Mouse (Mus musculus) CH12.LX (cell line): ENCODE results near the gene Alk. TPM values are rescaled to one million over a fixed set of nuclear protein-coding genes. Genes with fewer than 3 reads are reported as not detected.

Source experiments
- DNase-seq: peaks from one replicate; pipeline ENCODE4 v3.0.0-alpha.2; 2013; ENCODE audit errors: extremely low read depth
- H3K27ac ChIP-seq: 2 replicates; pipeline ENCODE4 v1.5.1; 2012; ENCODE audit warnings: low read depth, mild to moderate bottlenecking, control low read depth, moderate library complexity; ENCODE audit not compliant: insufficient read depth
- H3K27me3 ChIP-seq: replicated peaks from 2 replicates; pipeline ENCODE3; 2012; ENCODE audit warnings: inconsistent platforms
- H3K36me3 ChIP-seq, 2 experiments: replicated peaks in 1 of 2; 2 replicates each; pipeline versions ENCODE3 to v1.6.1; 2012; ENCODE audit warnings: inconsistent platforms in 1 of 2, low read length in 1 of 2, mild to moderate bottlenecking in 1 of 2, mixed read lengths in 1 of 2, moderate library complexity in 1 of 2; ENCODE audit not compliant: control insufficient read depth in 1 of 2, insufficient read depth in 1 of 2
- H3K4me1 ChIP-seq, 2 experiments: 2 replicates each; pipeline ENCODE4 v1.6.1; 2012; ENCODE audit warnings: inconsistent platforms in 1 of 2, moderate library complexity in 1 of 2; ENCODE audit not compliant: insufficient read depth in 2 of 2, control insufficient read depth in 1 of 2
- H3K4me2 ChIP-seq: 2 replicates; pipeline ENCODE4 v1.6.1; 2012; ENCODE audit warnings: low read depth, mild to moderate bottlenecking, control low read depth; ENCODE audit not compliant: poor library complexity, insufficient read depth, severe bottlenecking
- H3K4me3 ChIP-seq, 3 experiments: fragments of 150-350 bp in 1 of 3; sonication (generic) in 1 of 3; replicated peaks in 1 of 3; 2 replicates each; pipeline versions ENCODE3 to v1.5.1; 2011 to 2012; ENCODE audit warnings: low read depth in 2 of 3, low read length in 2 of 3, mild to moderate bottlenecking in 2 of 3, moderate library complexity in 2 of 3, control low read depth in 1 of 3, improper control_type of control experiment in 1 of 3, inconsistent platforms in 1 of 3, mixed read lengths in 1 of 3; ENCODE audit not compliant: poor library complexity in 1 of 3
- H3K79me2 ChIP-seq: replicated peaks from 2 replicates; pipeline ENCODE4 v1.6.1; 2012; ENCODE audit warnings: mild to moderate bottlenecking, moderate library complexity; ENCODE audit not compliant: control insufficient read depth, poor library complexity, insufficient read depth, severe bottlenecking; ENCODE audit errors: extremely low read depth
- H3K9ac ChIP-seq: 2 replicates; pipeline ENCODE4 v1.6.1; 2012; ENCODE audit warnings: low read depth, mild to moderate bottlenecking, control low read depth, moderate library complexity; ENCODE audit not compliant: insufficient read depth
- H3K9me3 ChIP-seq: replicated peaks from 2 replicates; pipeline ENCODE3; 2012; ENCODE audit warnings: low read length, inconsistent platforms, mixed read lengths
- CHD1 ChIP-seq: IDR thresholded peaks from 2 replicates; pipeline ENCODE4 v1.6.1; 2012; ENCODE audit warnings: low read depth, low read length, improper control_type of control experiment, inconsistent platforms
- CHD2 ChIP-seq: IDR thresholded peaks from 2 replicates; pipeline ENCODE4 v1.6.1; 2011; ENCODE audit warnings: low read length, improper control_type of control experiment
- CTCF ChIP-seq, 2 experiments: IDR thresholded peaks in 1 of 2; conservative IDR thresholded peaks in 1 of 2; 2 replicates each; pipeline ENCODE4 v1.5.1; 2011 to 2012; ENCODE audit warnings: low read depth in 2 of 2, low read length in 2 of 2, improper control_type of control experiment in 1 of 2, inconsistent platforms in 1 of 2, mild to moderate bottlenecking in 1 of 2, moderate library complexity in 1 of 2
- HCFC1 ChIP-seq: IDR thresholded peaks from 2 replicates; pipeline ENCODE4 v1.6.1; 2012; ENCODE audit warnings: low read depth, mild to moderate bottlenecking, inconsistent platforms, low read length, improper control_type of control experiment
- IRF4 ChIP-seq: IDR thresholded peaks from 2 replicates; pipeline ENCODE4 v1.6.1; 2014; ENCODE audit warnings: low read depth, mild to moderate bottlenecking, inconsistent platforms, low read length, improper control_type of control experiment
- JUND ChIP-seq: conservative IDR thresholded peaks from 2 replicates; pipeline ENCODE4 v1.6.1; 2011; ENCODE audit warnings: low read depth, low read length, improper control_type of control experiment
- MAFK ChIP-seq: IDR thresholded peaks from 2 replicates; pipeline ENCODE4 v1.6.1; 2011; ENCODE audit warnings: low read length, improper control_type of control experiment; ENCODE audit not compliant: insufficient replicate concordance
- MAZ ChIP-seq: IDR thresholded peaks from 2 replicates; pipeline ENCODE4 v1.6.1; 2012; ENCODE audit warnings: low read depth, mild to moderate bottlenecking, inconsistent platforms, low read length, improper control_type of control experiment, moderate library complexity
- NELFE ChIP-seq: IDR thresholded peaks from 2 replicates; pipeline ENCODE4 v1.6.1; 2011; ENCODE audit warnings: low read depth, low read length, improper control_type of control experiment
- NRF1 ChIP-seq: IDR thresholded peaks from 2 replicates; pipeline ENCODE4 v1.6.1; 2014; ENCODE audit warnings: low read depth, mild to moderate bottlenecking, inconsistent platforms, low read length, improper control_type of control experiment, moderate library complexity
- POLR2AphosphoS2 ChIP-seq: IDR thresholded peaks from 2 replicates; pipeline ENCODE4 v1.6.1; 2011; ENCODE audit warnings: low read depth, low read length, improper control_type of control experiment
- RAD21 ChIP-seq: IDR thresholded peaks from 2 replicates; pipeline ENCODE4 v1.6.1; 2011; ENCODE audit warnings: low read depth, mild to moderate bottlenecking, low read length, improper control_type of control experiment, moderate library complexity
- RCOR1 ChIP-seq: conservative IDR thresholded peaks from 2 replicates; pipeline ENCODE4 v1.6.1; 2012; ENCODE audit warnings: low read depth, mild to moderate bottlenecking, inconsistent platforms, low read length, improper control_type of control experiment
- TBP ChIP-seq: conservative IDR thresholded peaks from 2 replicates; pipeline ENCODE4 v1.6.1; 2011; ENCODE audit warnings: low read depth, low read length, improper control_type of control experiment
- USF2 ChIP-seq: conservative IDR thresholded peaks from 2 replicates; pipeline ENCODE4 v1.6.1; 2011; ENCODE audit warnings: low read depth, low read length, improper control_type of control experiment
- ZKSCAN1 ChIP-seq: IDR thresholded peaks from 2 replicates; pipeline ENCODE4 v1.6.1; 2012; ENCODE audit warnings: low read depth, inconsistent platforms, low read length, improper control_type of control experiment, borderline replicate concordance
- ZMIZ1 ChIP-seq: IDR thresholded peaks from 2 replicates; pipeline ENCODE4 v1.6.1; 2012; ENCODE audit warnings: low read depth, mild to moderate bottlenecking, inconsistent platforms, low read length, improper control_type of control experiment
- ZNF384 ChIP-seq: IDR thresholded peaks from 2 replicates; pipeline ENCODE4 v1.6.1; 2012; ENCODE audit warnings: low read depth, low read length, improper control_type of control experiment, inconsistent platforms
- dilution Hi-C: fragments of 300-500 bp; cut with MboI; formaldehyde crosslinking; loops from 2 replicates; pipeline ENCODE4 v1.14.3; 2020; ENCODE audit warnings: low sequenced_read_pairs; ENCODE audit not compliant: extremely low pct_unique_long_range_greater_than_20kb, extremely low pct_ligation_motif_present
- in situ Hi-C: fragments of 300-500 bp; cut with MboI; formaldehyde crosslinking; loops from 3 replicates; pipeline ENCODE4 v1.14.3; 2019; ENCODE audit warnings: low sequenced_read_pairs, low pct_ligation_motif_present, low pct_unique_long_range_greater_than_20kb, mixed read lengths
- polyA plus RNA-seq: library from polyadenylated mRNA; unstranded; fragments of >175 nt; gene quantifications from 2 replicates; pipeline ENCODE4 v1.2.1, GENCODE M21; 2012; ENCODE audit warnings: low read depth; ENCODE audit not compliant: insufficient read length
- total RNA-seq, 2 experiments: library from RNA; depleted of rRNA; stranded (reverse); fragments of 300-350 nt in 1 of 2; fragments of >200 nt in 1 of 2; gene quantifications; 2 replicates each; pipeline ENCODE4 v1.2.3; 2012 to 2014

Alk gene
- total and polyA plus RNA-seq, 3 experiments = 0.38 to 0.63 (median 0.44) TPM

- Histone ChIP-seq H3K4me2 (no peak overlapping the region), H3K79me2 (no peaks in the 10 kb centered on the region), H3K27me3 (no peaks in the 10 kb centered on the region), H3K4me1 (peaks cover 28 to 60% of the 10 kb centered on the region in 2 experiments), H3K9ac (no peak overlapping the region), H3K9me3 (peaks cover 3% of the 10 kb centered on the region), H3K27ac (no peak overlapping the region), H3K36me3 (no peaks in the 10 kb centered on the region), H3K4me3 (no peak overlapping the region)
- in situ Hi-C loops (no loop called here), dilution Hi-C loops (no loop called here)
- DNase-seq = no peak
- TF ChIP-seq CTCF (conservative IDR thresholded peaks at IDR 0.05 in 1 of 2, IDR thresholded peaks at IDR 0.05 in 1 of 2; ENCODE audit: low read depth in 2 of 2, low read length in 2 of 2) (no peak), ZMIZ1 (no peak), RCOR1 (no peak)
These were observed 242.5 kb downstream of the Alk start for GRCm38 (mm10) chr17:72361961-72362360.

DNA sequence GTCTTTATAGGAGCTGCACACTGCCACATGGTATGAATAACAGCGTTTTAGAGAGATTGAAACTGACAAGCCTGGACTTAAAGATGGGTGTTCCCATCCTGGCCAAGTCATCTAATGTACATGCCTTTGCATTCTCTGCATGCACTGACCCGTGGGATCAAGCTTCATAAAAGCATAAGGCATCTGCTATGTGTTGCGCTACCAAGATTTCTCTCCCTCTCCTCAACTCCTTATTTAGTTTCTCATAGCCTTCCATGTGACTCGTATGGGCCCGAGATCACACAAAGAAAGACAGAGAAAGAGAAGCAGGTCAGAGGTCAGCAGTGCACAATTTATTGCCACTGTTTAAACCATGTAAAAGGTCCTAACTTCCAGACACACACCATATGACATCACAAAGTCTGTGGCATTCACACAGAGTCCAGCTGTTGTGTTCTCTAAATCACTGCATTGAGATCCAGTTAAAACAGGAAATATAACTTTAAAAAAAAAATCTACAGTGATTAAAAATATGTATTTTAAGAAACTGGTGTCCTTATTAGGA is 247.6 kb downstream of the Alk start:
- TF ChIP-seq CTCF (conservative IDR thresholded peaks at IDR 0.05 in 1 of 2, IDR thresholded peaks at IDR 0.05 in 1 of 2; ENCODE audit: low read depth in 2 of 2, low read length in 2 of 2) (no peak), USF2 (no peak), HCFC1 (no peak), JUND (no peak), MAZ (no peak), TBP (no peak), RCOR1 (no peak), MAFK (no peak), ZKSCAN1 (no peak), POLR2AphosphoS2 (no peak), ZNF384 (no peak), RAD21 (no peak), NELFE (no peak), ZMIZ1 (no peak), CHD2 (no peak), IRF4 (no peak), CHD1 (no peak), NRF1 (no peak)
- DNase-seq = no peak
- peaks cover 14 to 24% of the 10 kb centered on the region in 2 experiments for H3K4me1 ChIP-seq
- in situ Hi-C loops (no loop called here), dilution Hi-C loops (no loop called here)
- no peaks in the 10 kb centered on the region for H3K27me3 ChIP-seq
- H3K9me3 ChIP-seq = peaks cover 3% of the 10 kb centered on the region
- no peaks in the 10 kb centered on the region for H3K79me2 ChIP-seq
- H3K36me3 ChIP-seq = no peaks in the 10 kb centered on the region
- H3K4me2 ChIP-seq = no peak overlapping the region
- H3K27ac ChIP-seq = no peak overlapping the region
- H3K9ac ChIP-seq = no peak overlapping the region
- no peak overlapping the region for H3K4me3 ChIP-seq
